Mouse (Mus musculus) right cerebral cortex, postnatal 36 days (tissue): ENCODE data around the gene Lyrm2.
A peak's percentile ranks its signal among the peaks of the same experiment; 100 is the strongest.

Experiments used
- DNase-seq, 2 experiments: peaks; one replicate each; pipeline ENCODE4 v3.0.0; 2022; ENCODE audit warnings: low spot score in 2 of 2, mixed read lengths in 1 of 2

The Lyrm2 gene

GRCm38 (mm10) chr4:32799966-32800576, at the start of gene Lyrm2:
Gene Lyrm2, plus strand, starts transcription at chr4:32800253.
- DNase-seq, result peak; percentile 68 to 71

GRCm38 (mm10) chr4:32750711-32751110, 49.3 kb upstream of the Lyrm2 start:
- peak in 1 of 2 experiments; percentile 10 for DNase-seq

- peak; percentile 46 to 49 for DNase-seq
Observed at GRCm38 (mm10) chr4:32757430-32757829, 42.6 kb upstream of the Lyrm2 start.

GRCm38 (mm10) chr4:32767471-32767870, 32.6 kb upstream of the Lyrm2 start:
- no peak for DNase-seq

GRCm38 (mm10) chr4:32768046-32768445, 32.0 kb upstream of the Lyrm2 start:
- no peak for DNase-seq

GRCm38 (mm10) chr4:32770284-32770810, 29.7 kb upstream of the Lyrm2 start:
- no peak for DNase-seq

- no peak for DNase-seq
Observed at GRCm38 (mm10) chr4:32779996-32780395, 20.1 kb upstream of the Lyrm2 start.

GRCm38 (mm10) chr4:32787110-32787509, 12.9 kb upstream of the Lyrm2 start:
- no peak for DNase-seq

GRCm38 (mm10) chr4:32789020-32789419, 11.0 kb upstream of the Lyrm2 start:
- no peak for DNase-seq

- DNase-seq, result no peak
Observed at GRCm38 (mm10) chr4:32798976-32799375, 1.1 kb upstream of the Lyrm2 start.

- no peak for DNase-seq
Observed at GRCm38 (mm10) chr4:32800577-32801170, 621 bp downstream of the Lyrm2 start.

GRCm38 (mm10) chr4:32817478-32817877, 17.4 kb downstream of the Lyrm2 start:
- DNase-seq, result no peak

GRCm38 (mm10) chr4:32820676-32821075, 20.6 kb downstream of the Lyrm2 start:
- DNase-seq, result no peak

- no peak for DNase-seq
Observed at GRCm38 (mm10) chr4:32824254-32824653, 24.2 kb downstream of the Lyrm2 start.

GRCm38 (mm10) chr4:32826925-32827324, 26.9 kb downstream of the Lyrm2 start:
- no peak for DNase-seq

GRCm38 (mm10) chr4:32828385-32829077, 28.5 kb downstream of the Lyrm2 start:
- DNase-seq, result no peak

- DNase-seq, result no peak
Observed at GRCm38 (mm10) chr4:32829316-32829715, 29.3 kb downstream of the Lyrm2 start.

GRCm38 (mm10) chr4:32833494-32834282, 33.6 kb downstream of the Lyrm2 start:
- no peak for DNase-seq

- no peak for DNase-seq
Observed at GRCm38 (mm10) chr4:32834541-32834940, 34.5 kb downstream of the Lyrm2 start.

GRCm38 (mm10) chr4:32836071-32836470, 36.0 kb downstream of the Lyrm2 start:
- DNase-seq, result no peak

- no peak for DNase-seq
Observed at GRCm38 (mm10) chr4:32838401-32838800, 38.3 kb downstream of the Lyrm2 start.
